Mouse (Mus musculus) heart, adult 2 months (tissue): ENCODE data around the gene Zfp367.

ENCODE experiments used
- CTCF ChIP-seq: fragments of 200-600 bp; IDR thresholded peaks from 2 replicates; pipeline ENCODE4 v1.8.1; 2022; ENCODE audit warnings: antibody characterized with exemption, mild to moderate bottlenecking, moderate library complexity
- POLR2A ChIP-seq: fragments of 200-500 bp; IDR thresholded peaks from 2 replicates; pipeline ENCODE4 v1.6.1; 2011; ENCODE audit warnings: mild to moderate bottlenecking, low read depth, low read length, control low read depth; ENCODE audit not compliant: insufficient read depth

DNA sequence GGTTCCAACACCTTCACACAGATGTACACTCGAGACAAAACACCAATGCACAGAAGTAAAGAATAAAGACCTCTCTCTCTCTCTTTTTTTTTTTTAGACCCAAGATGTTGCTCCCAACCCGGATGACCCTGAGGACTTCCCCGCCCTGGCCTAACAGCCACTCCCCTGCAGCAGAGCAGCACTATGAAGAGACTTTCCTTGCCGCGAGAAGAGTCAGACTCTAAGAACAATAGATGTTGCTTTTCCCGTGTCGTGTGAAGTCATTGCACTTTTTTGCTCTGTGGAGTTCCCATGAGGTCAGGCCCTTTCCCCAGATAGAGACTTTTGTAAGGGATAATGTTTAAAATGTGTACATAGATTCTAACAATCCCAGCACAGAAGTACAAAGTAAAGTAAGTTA lies 32.2 kb upstream of the Zfp367 start:
- TF ChIP-seq CTCF (no peak), POLR2A (no peak)
